In the genomic region with DNA sequence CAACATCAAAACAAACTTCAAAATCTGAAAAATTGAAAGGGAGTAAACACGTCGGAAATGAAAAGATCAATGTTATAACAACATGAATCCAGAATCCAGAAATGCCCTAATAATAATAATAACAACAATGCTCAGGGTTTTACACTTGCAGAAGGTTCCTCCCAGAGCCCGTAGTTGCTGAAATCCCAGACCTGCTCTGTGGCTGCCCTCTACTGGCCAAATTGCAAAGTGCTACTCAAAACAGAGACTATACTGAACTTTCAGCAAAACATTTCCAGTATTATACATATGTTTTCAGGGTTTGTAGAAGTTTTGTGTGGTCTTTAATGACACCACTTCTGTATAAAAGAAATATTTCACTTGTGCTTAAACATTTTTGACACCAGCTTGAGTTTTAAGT, we compare ENCODE assay signal across 8 mouse cellular contexts.
DNase-seq lines count a peak whose midpoint lies in the region; ATAC-seq and TF ChIP-seq lines count a peak whose summit lies in the region.

No protein-coding gene starts in this region.

- no peak overlapping the region for H3K4me3 ChIP-seq in forebrain, embryonic 10.5 days
- H3K4me3 ChIP-seq in hindbrain, postnatal 0 days (ENCODE audit: low read length), result no peak overlapping the region
- no peak overlapping the region for H3K4me3 ChIP-seq in neural tube, embryonic 11.5 days (ENCODE audit: low read depth, low read length)

- H3K9me3 ChIP-seq in forebrain, embryonic 10.5 days, result no peaks in the 10 kb centered on the region
- no peaks in the 10 kb centered on the region for H3K9me3 ChIP-seq in hindbrain, postnatal 0 days (ENCODE audit: low read length)
- H3K9me3 ChIP-seq in neural tube, embryonic 11.5 days (ENCODE audit: control insufficient read depth, low read length), result no peaks in the 10 kb centered on the region

- peak; percentile 38 for DNase-seq in kidney, adult 18-20 months
- no peak for DNase-seq in kidney, adult 11 months
- peak; percentile 50 for DNase-seq in brain, embryonic 18.5 days (ENCODE audit: low read depth, low spot score)
- DNase-seq in forebrain, embryonic 10.5 days (ENCODE audit: extremely low spot score, low spot score), result peak; percentile 43
- peak; percentile 83 for DNase-seq in hindbrain, postnatal 0 days (ENCODE audit: low spot score)
- peak; percentile 64 for DNase-seq in left cerebral cortex, postnatal 4 days
- peak; percentile 72 for DNase-seq in neural tube, embryonic 11.5 days (ENCODE audit: low spot score)
- DNase-seq in thymus, postnatal 10 days (ENCODE audit: low spot score in 2 of 2), result peak; percentile 5 to 45

- 18% methylated on average over 3 of the region's 3 CpGs for WGBS in forebrain, embryonic 10.5 days
- WGBS in hindbrain, postnatal 0 days, result 8% methylated on average over 3 of the region's 3 CpGs
- WGBS in neural tube, embryonic 11.5 days, result 7% methylated on average over 3 of the region's 3 CpGs

- intact Hi-C loops in left cerebral cortex, postnatal 4 days (cut with DNase I), result loop anchor here (10.0 kb wide), 2 partner anchors 199 to 929 kb away; no protein-coding TSS in a partner anchor

- no peak overlapping the region for H3K27ac ChIP-seq in forebrain, embryonic 10.5 days
- H3K27ac ChIP-seq in hindbrain, postnatal 0 days, result no peak overlapping the region
- H3K27ac ChIP-seq in neural tube, embryonic 11.5 days (ENCODE audit: low read depth, low read length), result no peak overlapping the region

- peaks cover 9% of the 10 kb centered on the region for H3K4me1 ChIP-seq in forebrain, embryonic 10.5 days
- no peaks in the 10 kb centered on the region for H3K4me1 ChIP-seq in hindbrain, postnatal 0 days (ENCODE audit: insufficient read depth, low read length)
- H3K4me1 ChIP-seq in neural tube, embryonic 11.5 days (ENCODE audit: control insufficient read depth, insufficient read depth, low read length), result no peaks in the 10 kb centered on the region

- ATAC-seq in hindbrain, postnatal 0 days, result 0 out of 2 replicates have a peak, but pooled peaks have one; percentile 66
- ATAC-seq in neural tube, embryonic 11.5 days (ENCODE audit: insufficient read depth, low FRiP score, low TSS enrichment), result no peak

- no peaks in the 10 kb centered on the region for H3K36me3 ChIP-seq in forebrain, embryonic 10.5 days (replicated peaks)
- H3K36me3 ChIP-seq in hindbrain, postnatal 0 days (ENCODE audit: insufficient read depth, low read length), result no peaks in the 10 kb centered on the region
- no peaks in the 10 kb centered on the region for H3K36me3 ChIP-seq in neural tube, embryonic 11.5 days (ENCODE audit: control insufficient read depth, insufficient read depth, low read length)

- no peak overlapping the region for H3K9ac ChIP-seq in hindbrain, postnatal 0 days (replicated peaks; ENCODE audit: low read length)
- no peak overlapping the region for H3K9ac ChIP-seq in neural tube, embryonic 11.5 days (ENCODE audit: low read length)

- no peak overlapping the region for H3K4me2 ChIP-seq in hindbrain, postnatal 0 days (ENCODE audit: low read depth, low read length)
- H3K4me2 ChIP-seq in neural tube, embryonic 11.5 days (ENCODE audit: low read depth), result no peak overlapping the region

- peak; percentile 93 for TF ChIP-seq CTCF in hindbrain, postnatal 0 days (IDR thresholded peaks at IDR 0.05; ENCODE audit: low read depth)

- no peaks in the 10 kb centered on the region for H3K27me3 ChIP-seq in forebrain, embryonic 10.5 days (ENCODE audit: poor library complexity, severe bottlenecking)
- H3K27me3 ChIP-seq in hindbrain, postnatal 0 days (ENCODE audit: insufficient read depth, low read length), result no peaks in the 10 kb centered on the region
- no peaks in the 10 kb centered on the region for H3K27me3 ChIP-seq in neural tube, embryonic 11.5 days (ENCODE audit: control insufficient read depth, insufficient read depth, low read length)
